Mouse (Mus musculus) thymus, postnatal 14 days (tissue): ENCODE measurements around the gene Lrsam1.
A peak's percentile ranks its signal among the peaks of the same experiment; 100 is the strongest.
"Not testable (repeated sequence)": the region's sequence is repeated elsewhere in the genome, so short reads cannot be mapped to it uniquely, and the experiment has no call there.

ENCODE experiments used
- DNase-seq: peaks from one replicate; pipeline ENCODE4 v3.0.0; 2021

Lrsam1 gene

DNA sequence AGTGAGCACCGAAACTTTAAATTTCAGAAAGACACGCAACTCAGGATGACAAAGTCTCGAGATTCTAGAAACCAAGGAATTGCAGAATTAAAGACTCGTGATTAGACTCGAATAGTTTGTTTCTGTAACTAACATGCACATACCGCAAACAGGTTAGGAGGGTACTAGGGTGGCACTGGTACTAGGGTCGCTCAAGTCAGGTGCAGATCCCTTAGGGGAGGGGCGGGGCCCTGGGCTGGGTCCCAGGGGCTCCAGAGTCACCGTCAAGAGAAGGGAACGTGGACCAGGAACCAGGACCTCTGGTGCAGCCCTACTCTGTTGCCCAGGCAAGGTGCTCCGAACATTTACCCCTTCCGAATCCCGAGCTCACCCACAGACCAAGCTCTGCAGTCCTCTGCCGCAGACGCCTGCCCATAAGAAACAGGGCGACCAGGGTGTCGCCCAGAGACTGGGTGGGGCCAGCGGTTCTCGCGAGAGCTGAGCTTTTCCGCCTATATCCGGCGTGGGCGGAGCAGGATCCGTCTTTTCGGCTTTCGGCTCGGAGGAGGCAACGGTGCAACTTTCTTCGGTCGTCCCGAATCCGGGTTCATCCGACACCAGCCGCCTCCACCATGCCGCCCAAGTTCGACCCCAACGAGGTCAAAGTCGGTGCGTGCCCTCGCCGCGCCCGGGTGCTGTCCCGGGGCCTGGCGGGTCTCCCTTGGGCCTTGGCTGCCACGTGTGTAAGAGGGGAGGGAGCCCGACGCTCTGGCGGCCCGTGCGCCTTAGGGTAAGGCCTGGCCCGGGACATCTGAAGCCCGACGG lies at the start of gene Lrsam1, which contains the start of gene Rpl12:
Lrsam1 (minus strand) TSS at position 423 of the 804 bp plus-strand sequence.
Rpl12 (plus strand) TSS at position 368 of the 804 bp plus-strand sequence.
- peak; percentile 97 for DNase-seq

DNA sequence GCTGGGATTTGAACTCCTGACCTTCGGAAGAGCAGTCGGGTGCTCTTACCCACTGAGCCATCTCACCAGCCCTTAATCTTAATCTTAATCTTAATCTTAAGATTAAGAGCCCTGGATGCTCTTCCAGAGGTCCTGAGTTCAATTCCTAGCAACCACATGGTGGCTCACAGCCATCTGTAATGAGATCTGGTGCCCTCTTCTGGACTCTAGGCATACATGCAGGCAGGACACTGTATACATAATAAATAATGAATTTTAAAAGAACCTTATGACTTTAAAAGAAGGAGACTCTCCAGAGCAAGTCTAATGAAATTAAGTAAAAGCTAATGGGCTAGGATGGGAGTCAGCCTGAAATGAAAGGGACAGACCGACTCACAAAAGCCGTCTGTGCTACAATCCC lies 47.6 kb upstream of the Lrsam1 start:
- DNase-seq, result not testable (repeated sequence)

DNA sequence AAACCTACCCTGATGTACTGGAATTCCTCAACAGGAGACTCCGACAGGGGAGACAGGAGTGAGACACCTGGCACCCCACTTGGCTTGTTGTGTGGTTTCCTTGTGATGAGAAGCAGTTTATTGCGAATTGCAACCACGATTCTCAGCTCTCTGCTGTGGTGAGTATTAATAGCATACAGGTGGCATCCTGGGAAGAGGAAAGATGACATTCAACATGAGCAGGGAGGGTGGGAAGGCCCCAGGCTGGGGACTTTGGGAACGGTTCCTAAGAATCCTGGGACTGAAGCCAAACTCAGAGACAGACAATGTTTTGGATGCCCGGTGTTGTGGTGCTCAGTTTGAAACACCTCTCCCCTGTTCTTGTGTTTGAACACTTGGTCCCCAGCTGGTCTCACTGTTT lies 43.6 kb upstream of the Lrsam1 start:
- no peak for DNase-seq

DNA sequence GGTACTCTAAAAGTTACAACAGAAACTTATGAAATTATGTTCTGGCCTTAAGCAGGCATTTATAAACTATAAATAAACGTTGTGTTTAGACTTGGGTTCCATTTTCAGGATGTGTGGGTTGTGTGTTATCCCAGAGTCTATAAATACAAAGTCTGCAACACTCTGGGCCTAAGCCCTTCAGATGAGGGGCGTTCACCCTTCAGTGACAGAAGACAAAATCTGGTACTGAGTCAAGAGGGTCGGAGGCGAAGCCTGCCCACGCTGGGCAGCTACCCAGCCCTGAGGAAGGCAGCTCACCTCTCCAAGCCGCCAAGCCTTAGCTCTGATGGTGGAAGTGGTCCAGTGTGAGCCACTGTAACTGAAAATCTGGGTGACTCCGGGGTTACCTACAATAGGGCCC lies 40.7 kb upstream of the Lrsam1 start:
- no peak for DNase-seq

DNA sequence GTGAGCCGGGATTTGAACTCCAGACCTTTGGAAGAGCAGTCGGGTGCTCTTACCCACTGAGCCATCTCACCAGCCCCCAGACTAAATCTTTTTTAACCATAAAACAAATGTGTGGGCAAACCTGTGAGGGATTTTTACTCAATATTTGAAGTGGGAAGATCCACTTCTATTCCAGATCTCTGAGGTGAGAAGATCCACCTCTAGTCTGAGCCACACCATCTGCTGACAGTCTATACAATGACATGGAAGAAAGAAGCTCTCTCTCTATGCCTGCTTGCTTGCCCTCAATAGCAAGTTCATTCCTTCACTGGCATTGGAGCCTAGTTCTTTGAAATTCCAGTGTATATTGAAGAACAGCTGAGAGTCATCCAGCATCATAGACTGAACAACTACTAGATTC lies 38.3 kb upstream of the Lrsam1 start:
- DNase-seq, result no peak

DNA sequence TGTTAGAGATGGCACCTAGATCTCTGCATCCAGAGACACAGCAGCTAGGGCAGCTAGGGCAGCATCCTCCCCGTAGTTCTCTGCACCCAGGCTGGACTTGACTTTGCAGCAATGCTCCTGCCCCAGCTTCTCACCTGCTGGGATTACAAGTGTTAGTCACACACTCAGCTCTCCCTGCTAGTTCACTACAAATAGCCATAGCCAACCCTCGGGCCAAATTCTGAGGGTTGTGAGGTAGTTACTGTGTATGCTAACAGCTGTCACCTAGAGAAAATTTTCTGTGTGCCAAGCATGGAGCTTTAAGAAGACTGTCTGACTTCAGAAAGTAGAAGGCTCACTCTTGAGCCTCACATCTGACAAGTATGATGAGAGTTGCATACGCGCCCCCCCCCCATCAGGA lies 36.4 kb upstream of the Lrsam1 start:
- no peak for DNase-seq

DNA sequence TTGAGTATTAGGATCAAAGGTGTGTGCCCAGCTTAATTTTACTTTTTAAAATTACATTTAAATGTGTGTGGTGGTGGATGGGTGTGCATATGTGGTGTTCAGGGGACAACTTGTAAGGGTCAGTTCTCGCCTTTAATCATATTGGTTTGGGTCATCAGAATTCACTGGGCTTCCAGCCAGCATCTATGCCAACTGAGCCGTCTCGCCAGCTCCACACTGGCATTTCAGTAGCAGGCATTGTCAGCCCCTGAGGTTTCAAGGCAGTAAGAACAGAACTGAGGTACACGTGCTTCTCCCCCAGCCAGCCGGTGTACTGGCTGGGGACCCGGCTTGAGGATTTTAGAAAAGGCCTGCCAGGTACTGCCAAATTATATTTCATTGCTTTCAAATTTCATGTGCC lies 35.7 kb upstream of the Lrsam1 start:
- DNase-seq, result no peak

DNA sequence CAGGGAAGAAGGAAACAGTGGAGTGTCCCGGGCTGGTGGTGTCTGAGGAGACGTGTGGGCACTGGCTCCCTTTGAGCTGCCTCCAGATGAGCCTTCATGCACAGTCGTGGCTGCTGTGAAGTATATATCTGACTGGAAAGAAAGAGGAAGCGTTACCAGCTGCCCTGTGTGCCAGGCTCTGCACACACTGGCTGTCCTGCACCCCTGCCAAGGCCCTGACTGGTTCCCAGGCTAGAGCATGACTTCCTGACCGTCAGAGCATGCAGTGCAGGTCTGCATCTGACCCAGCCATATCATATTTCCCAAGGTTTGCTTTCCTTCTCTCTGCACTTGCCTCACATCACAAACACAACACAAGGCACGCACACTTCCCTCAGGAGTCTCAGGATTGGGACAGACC lies 30.7 kb upstream of the Lrsam1 start:
- DNase-seq, result no peak

DNA sequence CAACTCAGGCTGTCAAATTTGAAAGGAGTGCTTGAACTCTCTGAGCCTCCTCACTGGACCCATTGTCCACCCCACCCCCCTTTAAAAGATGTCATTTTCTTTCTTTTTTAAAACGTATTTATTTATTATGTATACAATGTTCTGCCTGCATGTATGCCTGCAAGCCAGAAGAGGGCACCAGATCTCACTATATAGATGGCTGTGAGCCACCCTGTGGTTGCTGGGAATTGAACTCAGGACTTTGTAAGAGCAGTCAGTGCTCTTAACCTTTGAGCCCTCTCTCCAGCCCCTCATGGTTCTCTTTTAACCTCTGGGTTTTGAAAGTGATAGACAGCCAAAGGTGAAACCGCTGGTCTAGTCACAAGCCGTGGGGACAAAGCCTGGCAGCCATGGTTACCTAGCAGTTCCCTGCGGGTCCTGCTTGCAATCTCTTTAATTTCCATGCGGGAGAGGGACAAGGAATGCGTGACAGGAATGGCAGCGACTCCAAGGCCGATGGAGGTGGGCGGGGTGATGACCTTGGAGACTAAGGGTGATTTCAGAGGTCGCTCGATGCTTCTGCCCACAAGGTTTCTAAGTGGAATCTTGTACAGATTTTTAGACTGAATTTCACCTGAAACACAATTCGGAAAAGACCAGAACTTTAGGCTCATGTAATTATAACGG lies 28.9 kb upstream of the Lrsam1 start:
- DNase-seq, result peak; percentile 46

DNA sequence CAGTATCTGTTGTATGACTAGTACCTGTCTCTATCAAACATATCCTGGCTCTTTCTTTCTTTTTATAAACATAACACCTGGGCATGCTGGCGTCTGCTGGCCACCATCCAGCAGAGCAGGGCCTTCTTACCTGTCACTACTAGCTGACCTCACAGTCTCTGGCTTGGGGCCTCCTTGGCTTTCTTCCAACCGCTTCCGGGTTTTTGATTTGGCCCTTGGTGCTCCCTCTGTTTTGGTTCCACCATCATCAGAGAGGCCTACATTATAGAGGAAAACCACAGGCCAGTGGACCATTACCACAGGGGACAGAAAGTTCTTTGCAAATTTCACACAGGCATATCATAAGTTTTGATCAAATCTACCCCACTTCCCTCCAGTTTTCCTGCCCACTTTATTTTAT lies 28.0 kb upstream of the Lrsam1 start:
- DNase-seq, result no peak

DNA sequence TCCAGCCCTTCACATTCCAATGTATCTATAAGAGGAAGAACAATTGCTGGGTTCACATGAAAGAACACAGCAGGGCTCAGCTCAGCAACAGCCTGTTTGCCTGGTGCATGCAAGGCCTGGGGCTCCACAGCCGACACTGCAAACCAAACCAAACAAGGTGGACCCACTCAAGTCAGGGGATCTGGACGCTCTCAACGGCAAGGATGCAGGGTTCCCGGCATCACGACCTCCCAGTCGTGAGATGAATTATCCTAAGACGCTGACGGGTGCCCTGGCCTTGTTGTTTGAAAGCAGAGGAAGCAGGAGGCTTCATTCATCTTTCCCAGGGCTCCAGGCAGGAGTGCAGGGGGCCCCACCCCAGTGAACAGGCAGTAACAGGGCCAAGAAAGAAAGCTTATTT lies 24.4 kb upstream of the Lrsam1 start:
- no peak for DNase-seq

DNA sequence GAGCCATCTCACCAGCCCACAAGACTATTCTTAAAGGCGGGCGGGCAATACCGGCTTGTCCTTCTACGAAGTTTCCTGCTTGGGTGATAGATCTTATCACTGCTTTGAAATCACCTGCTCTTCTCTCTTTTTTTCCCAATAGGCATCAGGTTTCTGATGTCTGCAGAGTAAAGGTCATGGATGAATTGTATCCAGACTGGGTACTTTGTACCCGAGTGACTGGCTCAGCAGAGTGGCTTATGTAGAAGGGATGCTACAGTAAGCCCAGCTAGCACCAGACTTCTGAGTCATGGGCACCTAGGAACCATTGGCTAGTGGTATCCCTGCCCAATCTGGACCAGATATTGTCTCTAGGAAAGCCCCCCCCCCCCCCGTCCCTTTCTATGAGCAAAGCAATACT lies 22.2 kb upstream of the Lrsam1 start:
- no peak for DNase-seq

DNA sequence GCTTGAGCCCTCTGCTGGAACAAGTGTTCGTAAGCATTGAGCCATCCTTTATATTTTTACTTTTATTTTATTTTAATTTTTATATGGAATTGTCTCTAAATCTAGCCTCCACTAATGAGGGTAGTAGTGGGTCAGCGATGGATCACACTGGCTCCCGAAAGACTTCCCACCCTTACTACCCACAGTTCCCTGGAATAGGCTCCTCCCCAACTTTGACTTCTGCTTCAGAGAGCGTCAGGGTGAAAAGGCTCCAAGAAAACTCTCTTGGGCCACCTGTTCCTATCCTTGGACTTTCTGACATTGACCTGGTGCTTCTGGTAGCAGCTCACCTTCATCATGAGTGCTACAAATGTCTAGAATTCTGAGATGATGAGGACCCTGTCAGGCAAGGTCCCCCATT lies 21.3 kb upstream of the Lrsam1 start:
- no peak for DNase-seq

DNA sequence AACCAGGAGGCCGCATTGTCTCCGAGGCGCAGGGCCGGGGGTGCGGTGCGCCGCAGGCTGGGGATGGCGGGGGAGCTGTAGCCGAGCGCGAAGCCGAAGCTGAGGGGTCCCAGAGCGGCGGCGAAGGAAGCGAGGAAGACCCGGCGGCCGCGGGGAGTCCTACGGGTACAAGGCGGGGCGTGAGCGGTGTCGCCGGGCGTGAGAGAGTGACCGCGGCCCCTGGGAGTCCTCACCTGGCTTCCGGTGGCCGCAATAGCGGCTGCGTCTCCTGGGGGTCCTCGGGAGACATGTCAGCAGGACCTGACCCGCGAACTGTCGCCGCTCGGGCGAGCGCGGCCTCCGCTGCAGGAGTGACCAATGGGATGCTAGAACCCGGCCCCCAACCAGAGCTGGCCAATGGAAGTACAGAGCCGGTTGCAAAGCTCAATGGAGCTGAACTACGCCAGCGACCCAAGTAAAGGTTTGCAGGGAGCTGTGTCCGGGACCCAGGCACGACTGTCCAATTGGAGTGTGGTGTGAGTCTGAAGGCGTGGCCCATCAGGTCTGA lies 20.4 kb upstream of the Lrsam1 start, which contains the start of gene Slc2a8:
Slc2a8 (minus strand) TSS at position 359 of the 547 bp plus-strand sequence.
- peak; percentile 79 for DNase-seq

DNA sequence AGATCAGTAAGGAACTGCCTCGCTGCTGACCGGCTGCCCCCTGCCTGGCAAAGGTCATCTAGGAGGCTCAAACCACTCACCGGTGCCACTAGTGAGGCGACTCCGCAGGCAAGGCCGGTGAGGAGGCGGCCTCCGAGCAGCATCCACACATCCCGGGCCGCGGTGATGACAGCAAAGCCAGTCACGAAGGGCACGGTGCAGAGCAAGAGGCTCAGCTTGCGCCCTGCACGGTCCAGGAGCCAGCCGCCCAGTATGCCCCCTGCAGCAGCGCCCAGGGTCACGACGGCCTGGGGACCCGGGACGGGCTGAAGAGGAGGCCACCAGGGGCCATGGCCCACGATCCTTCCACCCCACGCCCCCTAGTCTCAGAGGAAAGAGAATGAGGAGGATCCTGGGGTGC lies 19.9 kb upstream of the Lrsam1 start:
- DNase-seq, result no peak

DNA sequence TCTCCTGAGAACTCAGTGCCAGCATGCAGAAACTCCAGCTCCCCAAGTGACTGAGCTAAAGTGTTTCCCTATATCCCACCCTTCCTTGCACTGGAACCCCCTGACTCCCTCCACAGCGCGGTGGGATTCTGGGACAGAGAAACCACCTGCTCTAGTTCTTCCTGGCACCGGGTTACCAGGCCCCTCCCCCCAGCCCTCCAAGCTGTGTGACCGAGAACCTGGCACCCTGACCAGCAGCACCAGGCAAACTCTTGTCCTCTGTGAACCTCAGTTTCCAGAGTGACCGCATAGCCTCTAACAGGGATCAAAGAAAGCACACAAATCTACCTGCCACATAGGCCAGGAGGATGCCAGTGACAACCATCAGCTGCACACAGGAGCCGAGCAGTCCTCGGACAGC lies 18.3 kb upstream of the Lrsam1 start:
- DNase-seq, result no peak

DNA sequence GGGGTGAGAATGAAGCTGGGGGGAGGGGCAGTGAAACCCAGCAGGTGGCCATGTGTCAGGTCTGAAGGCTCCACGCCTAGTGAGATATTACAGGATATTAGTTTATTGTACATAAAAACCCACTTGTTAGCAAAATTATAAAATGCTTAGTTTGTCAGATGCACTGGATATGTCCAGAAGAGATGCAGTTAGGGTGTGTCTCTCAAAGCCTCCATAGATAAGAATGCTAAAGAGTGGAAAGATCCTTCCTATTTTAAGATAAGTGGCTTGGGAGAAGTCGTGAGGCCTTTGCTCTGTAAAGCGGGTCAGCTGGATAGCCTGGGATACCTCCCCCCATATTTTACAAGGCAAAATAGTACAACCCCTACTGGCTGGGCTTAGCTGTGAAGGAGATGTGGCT lies 17.3 kb upstream of the Lrsam1 start:
- no peak for DNase-seq

DNA sequence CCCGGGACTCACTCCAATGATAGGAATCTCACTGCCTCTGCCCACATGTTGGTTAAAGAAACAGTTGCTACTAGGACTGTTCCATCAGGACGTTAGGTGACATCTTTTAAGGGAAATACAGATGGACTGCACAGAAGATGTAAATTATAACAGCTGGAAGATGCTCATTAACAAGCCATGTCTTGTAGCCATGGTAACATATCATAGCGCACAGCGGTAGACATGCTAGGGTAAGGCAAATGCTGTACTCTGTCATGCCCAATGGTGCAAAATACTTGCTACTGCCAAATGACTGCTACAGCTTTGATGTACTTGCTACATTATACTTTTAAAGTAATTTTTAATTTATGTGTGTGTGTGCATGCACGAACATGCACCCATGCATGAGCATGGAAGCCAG lies 15.7 kb upstream of the Lrsam1 start:
- DNase-seq, result no peak

DNA sequence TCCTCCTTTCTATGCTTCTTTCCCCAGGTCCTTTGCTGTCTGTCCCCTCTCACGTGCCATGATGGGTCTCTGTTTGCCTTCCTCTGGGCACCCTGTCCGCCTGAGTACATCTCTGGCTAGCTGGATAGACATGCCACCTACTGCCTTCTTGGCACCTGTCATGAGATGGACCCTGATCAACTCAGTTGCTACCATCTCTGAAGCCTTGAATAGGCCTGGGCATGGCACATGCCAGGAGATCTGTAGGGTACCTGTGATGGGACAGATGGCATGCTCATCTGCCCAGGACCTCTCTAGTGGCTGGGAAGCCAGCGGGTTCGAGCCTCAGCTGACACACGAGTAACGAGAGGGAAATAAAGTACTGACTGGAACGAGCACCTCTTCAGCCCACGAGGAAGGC lies 12.8 kb upstream of the Lrsam1 start:
- DNase-seq, result no peak

DNA sequence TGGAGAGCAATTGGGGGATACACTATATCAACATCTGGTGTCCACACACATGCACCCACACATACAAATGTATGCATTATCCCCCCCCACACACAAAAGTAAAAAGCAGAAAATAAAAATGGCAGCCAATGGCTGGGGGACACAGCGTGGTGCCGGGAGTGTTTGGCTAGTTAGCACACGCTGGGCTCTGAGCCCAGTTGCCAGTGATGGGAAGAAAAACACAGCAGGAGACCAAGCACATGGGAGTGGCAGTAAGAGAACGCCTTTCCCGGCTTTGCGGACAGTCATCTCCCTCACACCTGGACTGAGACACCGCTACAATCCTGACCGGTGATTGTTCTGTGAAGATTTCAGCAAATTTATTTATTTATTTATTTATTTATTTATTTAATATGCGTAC lies 9.8 kb upstream of the Lrsam1 start:
- DNase-seq, result no peak

DNA sequence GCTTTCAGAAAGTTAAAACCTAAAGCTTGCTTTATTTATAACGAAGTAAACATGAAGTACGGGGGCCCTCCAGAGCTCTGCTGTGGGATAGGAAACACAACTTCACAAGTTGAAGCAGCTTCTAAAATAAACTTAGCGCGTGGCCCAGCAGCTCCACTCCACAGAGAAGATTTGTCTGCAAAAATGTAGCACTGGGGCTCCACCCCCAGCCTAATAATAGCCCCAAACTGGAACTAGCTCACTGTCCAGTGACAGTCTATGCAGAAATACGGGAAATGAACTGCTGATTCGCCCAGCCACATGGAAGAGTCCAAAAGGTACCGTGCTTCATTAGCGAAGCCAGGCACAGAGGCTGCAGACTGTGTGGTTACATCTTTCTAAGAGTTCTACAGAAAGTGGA lies 7.9 kb upstream of the Lrsam1 start:
- no peak for DNase-seq

DNA sequence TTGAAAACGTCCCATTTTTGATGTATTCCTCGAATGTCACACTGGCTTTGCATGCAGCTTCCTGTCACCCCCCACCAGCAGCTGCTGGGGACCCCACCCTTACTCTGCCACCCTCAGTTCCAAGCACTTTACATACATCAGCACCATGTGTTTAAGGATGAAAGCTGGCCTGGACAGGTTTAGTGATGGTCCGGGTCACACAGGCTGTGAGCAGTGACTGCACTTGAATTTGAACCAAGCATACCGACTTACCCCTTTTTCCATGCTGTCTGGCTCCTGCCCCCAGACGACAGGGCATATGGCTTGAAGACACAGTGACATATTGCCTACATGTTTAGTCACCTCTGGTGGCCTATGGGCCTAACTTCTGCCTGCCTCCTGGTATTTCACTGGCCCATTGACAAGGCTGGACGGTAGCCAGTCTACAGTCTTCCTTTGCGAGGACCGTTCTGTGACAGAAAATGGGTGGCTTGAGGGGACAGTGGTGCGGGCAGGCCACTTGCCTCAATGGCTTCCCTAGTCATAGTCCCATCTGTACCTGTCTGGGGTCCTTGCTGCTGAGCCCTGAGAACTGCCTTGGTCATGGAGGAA lies 6.7 kb upstream of the Lrsam1 start:
- DNase-seq, result no peak

DNA sequence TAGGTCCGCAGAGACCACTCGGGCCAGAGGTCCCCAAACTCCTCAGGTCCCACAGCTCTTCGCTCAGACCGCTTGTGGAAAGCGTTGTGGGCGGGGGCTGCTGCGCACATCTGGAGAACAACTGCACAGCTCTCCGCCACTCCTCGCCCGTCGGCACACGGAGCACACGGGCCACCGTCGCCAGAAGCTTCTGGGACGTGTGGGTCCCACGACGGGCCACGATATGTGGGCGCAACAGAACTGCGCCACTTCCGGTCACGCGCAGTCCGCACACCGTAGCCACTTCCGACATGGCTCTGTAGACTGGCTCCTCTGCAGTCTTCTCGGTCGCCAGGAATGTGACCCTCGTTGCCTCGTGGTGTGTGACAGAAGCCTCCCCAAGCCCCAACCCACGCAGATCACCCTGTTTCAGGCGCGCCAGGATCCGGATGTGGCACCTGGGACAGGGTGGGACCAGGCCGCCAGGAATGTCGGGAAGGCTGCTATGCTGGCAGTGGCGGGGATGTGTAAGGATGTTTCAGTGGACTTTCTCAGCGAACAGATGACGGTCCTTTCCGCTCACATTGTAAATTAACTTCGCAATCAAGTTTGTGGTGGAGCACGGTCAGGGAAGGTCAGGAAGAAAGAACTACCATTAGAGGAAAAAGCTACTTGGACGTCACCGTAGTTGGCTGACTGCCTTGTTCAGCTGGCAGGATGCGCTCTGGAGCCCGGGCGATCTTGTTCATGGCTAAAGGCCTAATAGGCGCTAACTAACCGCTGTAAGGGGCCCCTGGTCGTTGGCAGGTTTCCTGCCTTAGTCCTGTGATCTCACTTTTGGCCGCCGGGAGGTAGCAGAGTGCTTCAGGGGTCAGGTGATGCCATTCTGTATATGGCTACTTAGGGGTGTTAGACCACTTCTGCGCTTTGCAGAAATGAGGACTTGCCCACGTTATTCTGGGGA lies 5.5 kb upstream of the Lrsam1 start:
- peak; percentile 82 for DNase-seq
